Mouse (Mus musculus) stomach, embryonic 16.5 days (tissue): ENCODE data around the gene Rnf20. TPM values are rescaled to one million over a fixed set of nuclear protein-coding genes. Genes with fewer than 3 reads are reported as not detected.

Source experiments
- ATAC-seq: fragments of 200-750 bp; cut with Nextera tagmentation; 2 replicates; pipeline ENCODE4 v1.8.0; 2017; ENCODE audit warnings: moderate number of reproducible peaks, moderate TSS enrichment; ENCODE audit not compliant: insufficient read depth, low FRiP score
- H3K27ac ChIP-seq: fragments of 300-500 bp; sonication (generic); 2 replicates; pipeline ENCODE4 v1.5.1; 2014; ENCODE audit warnings: low read length
- H3K27me3 ChIP-seq: fragments of 300-500 bp; sonication (generic); 2 replicates; pipeline ENCODE4 v1.6.1; 2014; ENCODE audit warnings: low read length, control low read depth, mixed read lengths; ENCODE audit not compliant: control insufficient read depth, insufficient read depth
- H3K36me3 ChIP-seq: fragments of 300-500 bp; sonication (generic); 2 replicates; pipeline ENCODE4 v1.6.1; 2014; ENCODE audit warnings: low read length; ENCODE audit not compliant: control insufficient read depth, insufficient read depth
- H3K4me1 ChIP-seq: fragments of 300-500 bp; sonication (generic); 2 replicates; pipeline ENCODE4 v1.6.1; 2014; ENCODE audit warnings: low read length, control low read depth, mixed read lengths; ENCODE audit not compliant: control insufficient read depth, insufficient read depth
- H3K4me2 ChIP-seq: fragments of 300-500 bp; sonication (generic); 2 replicates; pipeline ENCODE4 v1.6.1; 2014; ENCODE audit warnings: low read depth, low read length, mixed read lengths
- H3K4me3 ChIP-seq: fragments of 300-500 bp; sonication (generic); replicated peaks from 2 replicates; pipeline ENCODE4 v1.5.1; 2014; ENCODE audit warnings: mild to moderate bottlenecking, low read length
- H3K9ac ChIP-seq: fragments of 300-500 bp; sonication (generic); 2 replicates; pipeline ENCODE4 v1.6.1; 2014; ENCODE audit warnings: low read length
- H3K9me3 ChIP-seq: fragments of 300-500 bp; sonication (generic); replicated peaks from 2 replicates; pipeline ENCODE4 v1.6.1; 2016; ENCODE audit warnings: low read length, control low read depth; ENCODE audit not compliant: control insufficient read depth
- WGBS: fragments of 180-500 bp; shearing (Covaris S2); extraction: QIAGEN DNeasy Blood & Tissue Kit; methylation state at CpG from one replicate; pipeline ENCODE4 v1.1.7; 2014; 5-methylcytosine and 5-hydroxymethylcytosine counted together
- polyA plus RNA-seq: library from polyadenylated mRNA; unstranded; fragments of >200 nt; fragmentation: Nextera tagmentation; extraction: Ambion mirVana; gene quantifications from 2 replicates; pipeline ENCODE4 v1.2.1, GENCODE M21; 2015

Rnf20 gene
- 31.8 and 33.0 TPM in 2 replicates for polyA plus RNA-seq

DNA sequence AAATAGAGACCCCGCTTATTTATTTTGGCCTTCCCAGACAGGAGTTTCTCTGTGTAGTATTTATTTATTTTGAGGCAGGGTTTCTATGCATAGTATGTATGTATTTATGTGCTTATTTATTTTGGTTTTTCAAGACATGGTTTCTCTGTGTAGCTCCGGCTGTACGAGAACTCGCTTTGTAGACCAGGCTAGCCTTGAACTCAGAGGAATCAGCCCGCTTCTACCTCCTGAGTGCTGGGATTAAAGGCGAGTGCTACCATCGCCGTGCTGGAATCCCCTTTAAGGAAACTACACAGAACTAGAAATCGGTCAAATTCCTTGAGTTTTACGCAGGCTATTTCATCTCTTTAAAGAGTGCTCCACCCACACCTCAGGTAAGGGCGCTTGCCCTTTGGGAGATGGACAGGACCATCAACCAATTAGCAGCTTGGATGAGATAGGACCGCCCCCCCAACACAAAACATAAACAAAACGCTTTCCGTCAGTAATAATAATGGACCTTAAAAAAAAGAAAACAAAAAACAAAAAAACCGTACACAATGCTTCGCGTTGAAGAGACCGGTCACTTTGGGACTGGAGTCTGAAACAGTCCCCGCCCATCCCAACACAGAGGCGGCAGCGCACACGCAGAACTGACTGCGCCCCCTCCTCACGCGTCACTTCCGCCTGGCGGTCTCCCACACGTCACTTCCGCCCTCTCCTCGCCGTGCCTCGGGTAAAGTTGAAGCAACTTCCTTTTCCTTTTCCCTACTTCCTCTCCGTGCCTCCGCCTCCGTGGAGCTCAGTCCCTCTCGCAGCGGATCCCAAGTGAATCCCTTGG lies at the start of gene Rnf20:
Gene Rnf20 (plus strand): TSS at position 688 of the 820 bp plus-strand sequence.
- Histone ChIP-seq H3K9ac (peak within 1 kb of the TSS; percentile 92), H3K36me3 (peaks cover 4% of the 10 kb centered on the region; the same call in 1 of the 2 replicates), H3K4me1 (peaks cover 2% of the 10 kb centered on the region; the same call in 1 of the 2 replicates), H3K4me3 (peak within 1 kb of the TSS; percentile 95), H3K4me2 (peak within 1 kb of the TSS; percentile 63), H3K9me3 (no peaks in the 10 kb centered on the region), H3K27me3 (no peaks in the 10 kb centered on the region), H3K27ac (peak within 1 kb of the TSS; percentile 95)
- peak; percentile 97 for ATAC-seq
- WGBS = 4% methylated on average over 37 of the region's 37 CpGs

DNA sequence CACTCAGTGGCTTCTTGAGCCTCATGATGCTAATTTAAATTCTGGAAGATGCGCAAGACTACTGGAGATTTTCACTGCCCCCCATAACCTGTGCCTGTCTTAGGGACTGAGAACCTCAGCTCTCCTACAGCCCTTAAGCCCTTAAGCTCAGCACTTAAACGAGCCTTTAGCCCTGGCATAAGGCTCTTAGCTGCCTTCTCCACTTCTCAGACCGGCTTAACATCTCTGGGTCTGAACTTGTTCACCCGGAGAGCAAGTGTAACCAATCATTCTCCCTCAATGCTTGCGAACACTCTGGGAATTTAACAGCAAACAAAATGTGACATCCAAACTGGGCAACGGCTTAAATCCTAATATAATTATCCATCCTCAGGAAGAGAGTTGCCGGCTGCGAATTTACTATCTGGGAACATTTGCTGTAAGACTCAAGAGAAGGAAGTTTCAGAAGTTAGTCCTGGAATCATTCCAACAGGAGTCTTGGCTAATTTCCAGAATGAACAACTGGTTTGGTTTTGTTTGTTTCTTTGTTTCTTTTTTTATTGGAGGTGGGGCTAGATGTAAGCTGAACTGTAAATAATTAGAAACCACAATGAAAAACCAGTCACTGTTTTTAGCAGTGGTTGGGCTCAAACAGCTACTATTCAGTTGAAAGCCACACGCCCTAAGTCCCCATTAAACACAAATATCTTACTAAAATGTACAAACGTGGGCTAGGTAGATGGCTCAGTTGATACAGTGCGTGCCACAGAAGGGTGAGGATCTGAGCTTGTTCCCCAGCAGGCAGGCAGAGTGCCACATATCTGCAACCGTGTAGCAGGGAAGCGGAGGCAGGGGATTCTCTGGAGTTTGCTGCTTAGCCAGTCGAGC lies 47.6 kb upstream of the Rnf20 start:
- Histone ChIP-seq H3K9me3 (no peaks in the 10 kb centered on the region), H3K9ac (0 out of 2 replicates have a peak overlapping the region, but pooled peaks have one; percentile 43), H3K27ac (peak overlapping the region; percentile 88), H3K4me1 (peaks cover 25% of the 10 kb centered on the region), H3K27me3 (no peaks in the 10 kb centered on the region), H3K4me2 (peak overlapping the region; percentile 16; the same call in 1 of the 2 replicates), H3K36me3 (peaks cover 12% of the 10 kb centered on the region; the same call in 1 of the 2 replicates), H3K4me3 (no peak overlapping the region)
- ATAC-seq = peak; percentile 84; the same call in 1 of the 2 replicates
- WGBS = 26% methylated on average over 14 of the region's 14 CpGs

DNA sequence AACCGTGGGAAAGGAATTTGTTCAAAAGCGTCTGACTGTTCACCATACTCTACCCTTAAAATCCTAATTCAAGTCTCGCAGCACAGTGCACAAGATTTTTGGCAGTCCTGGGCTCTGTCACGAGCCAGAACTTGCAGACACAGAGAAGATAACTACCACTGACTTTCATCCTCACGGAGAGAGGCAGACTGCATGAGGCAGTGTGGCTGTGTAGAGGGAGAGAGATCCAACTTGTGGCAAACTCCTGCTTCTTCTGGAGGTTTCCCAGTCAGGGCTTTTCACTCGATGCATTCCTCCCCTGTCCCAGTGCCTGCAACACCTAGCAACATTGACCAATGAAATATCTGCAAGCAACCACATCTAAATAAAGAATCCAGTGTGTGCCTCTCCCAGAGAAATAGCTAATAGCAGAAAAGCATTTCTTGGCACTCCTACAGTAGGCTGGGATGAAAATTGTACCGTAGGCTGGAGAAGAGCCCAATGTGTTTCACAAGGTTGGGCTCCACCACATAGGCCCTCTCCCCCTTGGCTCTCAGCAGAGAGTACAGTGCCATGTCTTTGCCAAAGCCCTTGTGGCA lies 46.2 kb upstream of the Rnf20 start:
- Histone ChIP-seq H3K4me2 (no peak overlapping the region), H3K27ac (peak overlapping the region; percentile 88), H3K9ac (no peak overlapping the region), H3K4me1 (peaks cover 25% of the 10 kb centered on the region), H3K9me3 (no peaks in the 10 kb centered on the region), H3K27me3 (no peaks in the 10 kb centered on the region), H3K36me3 (peaks cover 12% of the 10 kb centered on the region; the same call in 1 of the 2 replicates), H3K4me3 (no peak overlapping the region)
- ATAC-seq = no peak
- 64% methylated on average over 7 of the region's 7 CpGs for WGBS

DNA sequence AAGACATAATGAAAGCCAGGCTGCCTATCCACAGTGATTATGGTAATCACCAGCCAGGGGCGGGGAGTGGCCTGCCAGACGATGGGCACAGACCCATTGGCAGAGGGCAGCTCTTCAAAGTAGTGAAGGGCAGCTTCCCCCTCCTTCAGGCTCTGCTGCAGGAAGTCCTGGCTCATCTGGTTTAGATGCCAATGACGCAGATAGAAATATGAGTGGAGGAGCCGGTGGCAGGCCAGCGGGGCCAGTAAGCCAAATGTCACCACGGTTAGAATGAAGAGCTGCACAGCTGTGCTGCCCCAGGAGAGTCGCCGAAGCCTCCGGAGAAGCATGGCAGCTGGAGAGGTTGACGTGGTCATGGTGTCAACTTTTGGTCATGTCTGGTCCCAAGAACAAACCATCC lies 45.0 kb upstream of the Rnf20 start:
- Histone ChIP-seq H3K4me2 (no peak overlapping the region), H3K27ac (no peak overlapping the region), H3K9me3 (no peaks in the 10 kb centered on the region), H3K9ac (no peak overlapping the region), H3K4me3 (no peak overlapping the region), H3K27me3 (no peaks in the 10 kb centered on the region), H3K4me1 (peaks cover 25% of the 10 kb centered on the region), H3K36me3 (peaks cover 12% of the 10 kb centered on the region; the same call in 1 of the 2 replicates)
- ATAC-seq = no peak
- WGBS = 86% methylated on average over 10 of the region's 10 CpGs

GRCm38 (mm10) chr4:49590152-49590551 lies 41.7 kb upstream of the Rnf20 start:
- ATAC-seq = peak; percentile 64; the same call in 1 of the 2 replicates
- peak overlapping the region; percentile 44; the same call in 1 of the 2 replicates for H3K27ac ChIP-seq

GRCm38 (mm10) chr4:49596846-49597182 lies 35.0 kb upstream of the Rnf20 start:
- Histone ChIP-seq H3K4me3 (peak overlapping the region; percentile 79), H3K9me3 (no peaks in the 10 kb centered on the region), H3K36me3 (no peaks in the 10 kb centered on the region), H3K27me3 (no peaks in the 10 kb centered on the region), H3K4me1 (peaks cover 5% of the 10 kb centered on the region; the same call in 1 of the 2 replicates), H3K9ac (peak overlapping the region; percentile 93), H3K4me2 (peak overlapping the region; percentile 84), H3K27ac (peak overlapping the region; percentile 83)
- peak; percentile 31 for ATAC-seq
- WGBS = 2% methylated on average over 20 of the region's 20 CpGs

More at GRCm38 (mm10) chr4:49590152-49590551, 41.7 kb upstream of the Rnf20 start:
- Histone ChIP-seq H3K9me3 (no peaks in the 10 kb centered on the region), H3K4me1 (peaks cover 6% of the 10 kb centered on the region), H3K36me3 (peaks cover 12% of the 10 kb centered on the region; the same call in 1 of the 2 replicates), H3K9ac (no peak overlapping the region), H3K4me3 (no peak overlapping the region), H3K27me3 (no peaks in the 10 kb centered on the region), H3K4me2 (no peak overlapping the region)
- WGBS = 68% methylated on average over 2 of the region's 2 CpGs

DNA sequence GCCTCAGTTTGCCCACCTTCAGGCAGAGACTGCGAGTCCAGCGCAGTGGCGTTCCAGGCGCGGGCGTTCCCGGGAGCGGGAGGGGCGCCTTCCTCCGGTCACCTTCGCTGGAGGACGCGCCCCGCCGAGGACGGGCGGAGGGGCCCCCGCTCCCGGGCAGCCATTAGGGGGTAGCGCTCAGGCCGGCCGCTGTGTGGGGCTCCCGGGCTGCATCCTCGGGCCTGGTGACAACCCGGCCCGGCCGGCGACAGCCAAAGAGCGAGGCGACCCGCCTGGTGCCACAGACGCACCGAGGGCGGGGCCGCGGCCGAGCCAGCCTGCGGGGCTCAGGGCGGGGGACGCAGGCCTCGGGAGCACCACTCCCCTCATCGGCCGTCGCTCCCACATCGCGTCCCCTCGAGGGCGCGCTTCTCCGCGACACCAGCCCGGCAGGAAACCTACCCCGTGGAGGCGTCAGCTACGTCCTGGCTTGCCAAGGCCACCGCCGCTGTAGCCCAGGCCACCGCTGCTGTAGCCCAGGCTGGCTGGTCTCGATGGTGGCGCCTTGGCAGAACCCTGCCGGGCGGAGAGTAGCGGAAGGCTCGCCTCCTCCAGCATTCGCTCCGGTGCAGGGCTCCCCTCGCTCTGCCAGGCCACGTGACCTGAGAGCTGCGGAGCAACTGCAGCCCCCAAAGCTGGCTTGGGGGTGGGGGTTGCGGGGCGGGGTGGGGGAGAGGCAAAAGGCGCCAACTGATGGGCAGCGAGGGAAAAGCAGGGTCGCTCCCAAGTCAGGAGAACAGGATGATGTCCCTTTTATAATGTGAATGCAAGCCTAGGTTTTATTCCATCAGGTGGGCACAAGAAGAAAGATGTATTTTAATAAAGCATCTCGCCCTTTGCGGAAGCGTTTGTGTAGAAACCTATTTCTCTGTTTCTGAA lies 34.4 kb upstream of the Rnf20 start, which contains the start of gene Tmem246:
Gene Tmem246 (minus strand): TSS at position 694 of the 918 bp plus-strand sequence.
- peak; percentile 92 for ATAC-seq
- peak within 1 kb of the TSS; percentile 84 for H3K4me2 ChIP-seq
- peak within 1 kb of the TSS; percentile 83 for H3K27ac ChIP-seq
- peaks cover 5% of the 10 kb centered on the region; the same call in 1 of the 2 replicates for H3K4me1 ChIP-seq
- peak within 1 kb of the TSS; percentile 79 for H3K4me3 ChIP-seq
- H3K9me3 ChIP-seq = no peaks in the 10 kb centered on the region
- no peaks in the 10 kb centered on the region for H3K36me3 ChIP-seq
- under 1% methylated on average over 77 of the region's 77 CpGs for WGBS
- no peaks in the 10 kb centered on the region for H3K27me3 ChIP-seq
- H3K9ac ChIP-seq = peak within 1 kb of the TSS; percentile 93

- H3K27ac ChIP-seq = no peak overlapping the region
- WGBS = 86% methylated on average over 2 of the region's 2 CpGs
- no peaks in the 10 kb centered on the region for H3K9me3 ChIP-seq
- no peaks in the 10 kb centered on the region for H3K36me3 ChIP-seq
- no peaks in the 10 kb centered on the region for H3K27me3 ChIP-seq
- ATAC-seq = no peak
- no peak overlapping the region for H3K4me3 ChIP-seq
- H3K4me1 ChIP-seq = peaks cover under 1% of the 10 kb centered on the region; the same call in 1 of the 2 replicates
- no peak overlapping the region for H3K9ac ChIP-seq
- H3K4me2 ChIP-seq = no peak overlapping the region
Observed at GRCm38 (mm10) chr4:49603161-49603560, 28.6 kb upstream of the Rnf20 start.
